Mouse (Mus musculus) spleen, postnatal 36 days (tissue): ENCODE results near the gene Gpr152.
"Not testable (repeated sequence)": the region's sequence is repeated elsewhere in the genome, so short reads cannot be mapped to it uniquely, and the experiment has no call there.

Experiments
- DNase-seq, 2 experiments: peaks; one replicate each; pipeline ENCODE4 v3.0.0; 2022; ENCODE audit warnings: low spot score in 2 of 2, mixed read lengths in 1 of 2

Gene Gpr152

GRCm38 (mm10) chr19:4130106-4130505 lies 9.5 kb upstream of the Gpr152 start:
- no peak for DNase-seq

GRCm38 (mm10) chr19:4131075-4131474 lies 8.5 kb upstream of the Gpr152 start:
- DNase-seq: no peak

- no peak for DNase-seq
Observed at GRCm38 (mm10) chr19:4131768-4132167, 7.8 kb upstream of the Gpr152 start.

GRCm38 (mm10) chr19:4134354-4134753 lies 5.2 kb upstream of the Gpr152 start:
- no peak for DNase-seq

GRCm38 (mm10) chr19:4135229-4135962 lies 4.2 kb upstream of the Gpr152 start:
- peak in 1 of 2 experiments; percentile 58 for DNase-seq

- DNase-seq: not testable (repeated sequence)
Observed at GRCm38 (mm10) chr19:4135963-4136345, 3.6 kb upstream of the Gpr152 start.

- DNase-seq: no peak
Observed at GRCm38 (mm10) chr19:4136463-4136862, 3.1 kb upstream of the Gpr152 start.

- peak in 1 of 2 experiments; percentile 49 for DNase-seq
Observed at GRCm38 (mm10) chr19:4137913-4138312, 1.7 kb upstream of the Gpr152 start.

GRCm38 (mm10) chr19:4140147-4140546 lies 560 bp downstream of the Gpr152 start:
- no peak for DNase-seq

- DNase-seq: no peak
Observed at GRCm38 (mm10) chr19:4142416-4143173, 3.0 kb downstream of the Gpr152 start.

- DNase-seq: peak in 1 of 2 experiments; percentile 45
Observed at GRCm38 (mm10) chr19:4143759-4144268, 4.2 kb downstream of the Gpr152 start, which contains the start of gene Cabp4. Gene Cabp4 (minus strand): TSS chr19:4144033.

GRCm38 (mm10) chr19:4144550-4145498 lies 5.2 kb downstream of the Gpr152 start:
- peak; percentile 77 for DNase-seq

GRCm38 (mm10) chr19:4145936-4146335 lies 6.3 kb downstream of the Gpr152 start:
- no peak for DNase-seq

GRCm38 (mm10) chr19:4146366-4147021 lies 6.9 kb downstream of the Gpr152 start:
- no peak for DNase-seq

GRCm38 (mm10) chr19:4147022-4147405 lies 7.4 kb downstream of the Gpr152 start:
- no peak for DNase-seq

GRCm38 (mm10) chr19:4147782-4148490 lies 8.3 kb downstream of the Gpr152 start:
- DNase-seq: no peak

GRCm38 (mm10) chr19:4148491-4148806 lies 8.9 kb downstream of the Gpr152 start, which contains the start of gene Coro1b:
Gene Coro1b (plus strand): TSS chr19:4148619.
- peak; percentile 95 for DNase-seq

GRCm38 (mm10) chr19:4148819-4149218 lies 9.2 kb downstream of the Gpr152 start:
- DNase-seq: no peak

- no peak for DNase-seq
Observed at GRCm38 (mm10) chr19:4149283-4149682, 9.7 kb downstream of the Gpr152 start.

GRCm38 (mm10) chr19:4149764-4150461 lies 10.3 kb downstream of the Gpr152 start:
- no peak for DNase-seq
